Mouse (Mus musculus) regulatory T cell (primary cell): ENCODE measurements around the gene Ppm1m.

ENCODE experiments used
- in situ Hi-C: fragments of 300-600 bp; cut with MboI, MseI; formaldehyde crosslinking; loops from one replicate; pipeline ENCODE4 v1.15.1; 2025; ENCODE audit warnings: high pct_unique_total_duplicates

Ppm1m gene

DNA sequence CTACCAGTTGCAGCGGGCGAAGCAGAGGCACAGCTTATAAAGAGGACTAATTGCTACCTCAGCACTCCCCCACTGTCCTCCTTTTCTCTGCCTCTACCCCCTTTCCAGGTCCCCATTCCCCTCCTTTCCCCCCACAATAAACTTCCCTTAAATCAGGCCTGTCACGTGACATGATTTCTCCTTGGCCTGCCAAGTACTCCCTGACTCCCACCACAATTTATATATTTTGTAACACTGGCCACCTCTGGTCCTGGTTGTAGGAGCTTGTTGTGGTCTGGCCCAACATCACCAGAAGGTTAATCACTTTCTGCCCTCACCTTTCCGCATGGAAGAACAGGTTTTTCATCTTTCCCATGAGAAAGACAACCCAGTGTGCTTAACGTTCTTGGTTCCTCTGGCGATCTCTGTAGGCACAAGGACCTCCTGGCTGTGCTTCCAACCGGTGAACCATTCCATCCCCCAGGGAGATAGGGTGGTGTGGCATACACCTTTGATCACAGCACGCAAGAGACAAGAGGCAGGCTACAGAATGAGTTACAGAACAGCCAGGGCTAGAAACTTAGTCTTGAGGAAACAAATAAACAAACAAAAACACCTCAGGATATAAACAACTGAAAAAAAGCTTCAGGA, 21.5 kb upstream of the Ppm1m start:
- in situ Hi-C loops, result no loop called here

- in situ Hi-C loops, result loop anchor here (10.0 kb wide), 1 partner anchor 58 kb away; no protein-coding TSS in a partner anchor
Measured at GRCm38 (mm10) chr9:106216971-106217370, 17.4 kb upstream of the Ppm1m start.

DNA sequence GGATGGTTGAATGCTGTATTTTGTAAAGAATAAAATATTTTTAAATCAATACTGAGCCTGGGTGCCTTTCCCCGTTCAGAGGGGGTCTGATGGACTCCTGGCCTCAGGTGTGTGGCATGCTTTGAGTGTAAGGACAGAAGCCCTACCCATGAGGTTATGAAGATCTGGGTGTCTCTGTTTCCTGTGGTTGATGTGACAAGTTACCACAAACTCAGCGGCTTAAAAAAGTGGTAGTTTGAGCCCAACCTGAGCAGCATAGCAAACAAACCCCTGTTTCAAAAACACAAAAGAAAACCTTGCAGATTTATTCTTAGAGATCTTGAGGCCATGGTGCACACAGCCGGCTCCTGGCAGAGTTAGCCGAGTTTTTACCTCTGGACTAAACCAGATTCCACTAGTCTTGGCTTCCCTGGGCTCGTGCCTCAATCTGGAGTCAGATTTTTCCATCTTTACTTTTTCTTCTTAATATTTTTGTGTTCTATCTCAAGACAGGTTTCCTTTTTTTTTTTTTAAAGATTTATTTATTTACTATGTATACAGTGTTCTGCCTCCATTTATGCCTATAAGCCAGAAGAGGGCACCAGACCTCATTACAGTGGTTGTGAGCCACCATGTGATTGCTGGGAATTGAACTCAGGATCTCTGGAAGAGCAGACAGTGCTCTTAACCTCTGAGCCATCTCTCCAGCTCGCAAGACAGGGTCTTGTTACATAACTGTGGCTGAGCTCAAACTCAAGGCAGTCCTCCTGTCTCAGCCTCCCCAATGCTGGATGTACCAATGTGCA, 16.0 kb upstream of the Ppm1m start:
- in situ Hi-C loops, result loop anchor here (10.0 kb wide), 1 partner anchor 59 kb away; no protein-coding TSS in a partner anchor

- in situ Hi-C loops, result loop anchor here (10.0 kb wide), 1 partner anchor 62 kb away; no protein-coding TSS in a partner anchor
Measured at GRCm38 (mm10) chr9:106212594-106212981, 13.0 kb upstream of the Ppm1m start.

DNA sequence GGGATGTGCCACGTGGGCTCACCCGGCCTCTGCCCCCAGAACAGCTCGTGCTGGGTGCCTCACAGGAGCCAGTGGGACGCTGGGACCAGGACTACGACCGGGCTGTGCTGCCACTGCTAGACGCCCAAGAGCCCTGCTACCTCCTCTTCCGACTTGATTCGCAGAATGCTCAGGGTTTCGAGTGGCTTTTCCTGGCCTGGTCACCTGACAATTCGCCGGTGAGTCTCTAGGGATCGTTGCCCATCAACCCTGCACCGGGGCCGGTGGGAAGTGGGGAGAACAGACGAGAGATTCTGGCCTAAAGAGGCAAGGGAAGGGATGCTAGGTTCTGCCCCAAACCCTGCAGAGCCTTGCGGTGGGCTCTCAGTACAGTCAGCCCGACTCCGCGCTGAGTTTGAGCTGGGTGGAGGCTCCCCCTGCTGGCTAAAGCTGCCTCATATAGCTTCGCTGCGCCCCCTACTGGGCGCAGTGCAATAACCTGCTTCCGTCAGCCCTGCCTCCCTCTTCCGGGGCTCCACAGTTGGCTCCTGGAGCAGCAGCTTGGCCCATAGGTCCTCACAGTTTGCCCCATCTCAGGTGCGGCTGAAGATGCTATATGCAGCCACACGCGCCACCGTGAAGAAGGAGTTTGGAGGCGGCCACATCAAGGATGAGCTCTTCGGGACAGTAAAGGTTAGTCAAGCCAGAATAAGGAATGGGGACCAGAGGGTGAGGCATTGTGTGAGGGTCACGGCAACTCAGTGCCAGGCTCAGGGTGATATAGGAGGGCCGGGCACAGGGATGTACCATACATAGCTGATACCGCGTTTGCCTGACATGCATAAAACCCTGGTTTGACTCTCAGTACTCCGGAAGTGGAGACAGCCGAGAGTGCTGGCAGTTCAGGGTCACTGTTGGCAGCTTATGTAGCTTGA, 12.4 kb upstream of the Ppm1m start:
- in situ Hi-C loops, result loop anchor here (10.0 kb wide), 1 partner anchor 63 kb away; no protein-coding TSS in a partner anchor

- in situ Hi-C loops, result loop anchor here (10.0 kb wide), 1 partner anchor 64 kb away; no protein-coding TSS in a partner anchor
Measured at GRCm38 (mm10) chr9:106210853-106211609, 11.5 kb upstream of the Ppm1m start.

GRCm38 (mm10) chr9:106209954-106210353, 10.4 kb upstream of the Ppm1m start:
- in situ Hi-C loops, result loop anchor here (10.0 kb wide), 1 partner anchor 65 kb away; no protein-coding TSS in a partner anchor

GRCm38 (mm10) chr9:106208181-106208580, 8.6 kb upstream of the Ppm1m start:
- in situ Hi-C loops, result no loop called here

DNA sequence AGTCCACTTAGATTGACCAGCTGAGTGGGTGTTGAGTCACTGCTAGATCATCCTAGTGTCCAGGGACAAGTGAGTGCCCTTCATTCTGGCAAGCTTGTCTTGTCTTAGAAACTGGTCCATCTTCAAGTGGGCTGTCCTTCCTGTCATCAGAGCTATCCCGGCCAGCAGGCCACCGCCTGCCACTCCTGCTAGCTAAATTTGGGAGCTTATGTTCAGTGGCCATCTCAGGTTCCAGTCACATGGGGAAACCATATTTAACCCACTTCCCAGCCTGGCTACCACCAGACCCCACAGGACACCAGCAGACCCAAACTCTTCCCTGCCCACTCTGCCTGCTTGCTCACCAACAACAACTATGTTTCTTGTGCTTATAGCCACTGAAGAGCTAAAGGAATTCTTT, 7.0 kb upstream of the Ppm1m start:
- in situ Hi-C loops, result no loop called here

DNA sequence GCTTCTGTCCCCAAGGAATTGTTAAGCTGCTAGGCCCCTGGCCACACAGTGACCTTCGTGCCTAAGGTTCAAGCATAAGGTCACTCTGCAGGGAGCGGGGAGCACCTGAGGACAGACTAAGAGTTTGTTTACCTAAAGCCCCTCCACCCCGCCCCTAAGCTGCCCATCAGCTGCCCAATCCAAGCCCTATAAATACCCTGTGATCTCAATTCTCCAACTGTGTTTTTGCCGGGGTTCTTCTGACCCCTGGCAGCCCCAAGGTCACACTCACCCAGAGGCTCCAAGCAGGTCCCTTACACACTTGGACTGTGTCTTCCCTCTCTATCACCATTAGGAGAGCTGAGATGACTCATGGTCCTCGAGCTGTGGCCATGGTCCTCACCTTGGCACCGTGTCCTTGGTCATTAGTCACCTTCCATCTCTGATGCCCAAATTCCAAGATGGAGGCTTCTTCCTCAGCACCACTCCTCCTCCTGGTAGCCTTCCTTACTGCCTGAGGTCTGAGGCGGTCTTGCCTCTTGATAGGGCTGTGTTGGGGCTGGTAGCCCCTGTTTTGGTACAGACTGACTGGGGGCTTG, 6.3 kb upstream of the Ppm1m start:
- in situ Hi-C loops, result no loop called here

DNA sequence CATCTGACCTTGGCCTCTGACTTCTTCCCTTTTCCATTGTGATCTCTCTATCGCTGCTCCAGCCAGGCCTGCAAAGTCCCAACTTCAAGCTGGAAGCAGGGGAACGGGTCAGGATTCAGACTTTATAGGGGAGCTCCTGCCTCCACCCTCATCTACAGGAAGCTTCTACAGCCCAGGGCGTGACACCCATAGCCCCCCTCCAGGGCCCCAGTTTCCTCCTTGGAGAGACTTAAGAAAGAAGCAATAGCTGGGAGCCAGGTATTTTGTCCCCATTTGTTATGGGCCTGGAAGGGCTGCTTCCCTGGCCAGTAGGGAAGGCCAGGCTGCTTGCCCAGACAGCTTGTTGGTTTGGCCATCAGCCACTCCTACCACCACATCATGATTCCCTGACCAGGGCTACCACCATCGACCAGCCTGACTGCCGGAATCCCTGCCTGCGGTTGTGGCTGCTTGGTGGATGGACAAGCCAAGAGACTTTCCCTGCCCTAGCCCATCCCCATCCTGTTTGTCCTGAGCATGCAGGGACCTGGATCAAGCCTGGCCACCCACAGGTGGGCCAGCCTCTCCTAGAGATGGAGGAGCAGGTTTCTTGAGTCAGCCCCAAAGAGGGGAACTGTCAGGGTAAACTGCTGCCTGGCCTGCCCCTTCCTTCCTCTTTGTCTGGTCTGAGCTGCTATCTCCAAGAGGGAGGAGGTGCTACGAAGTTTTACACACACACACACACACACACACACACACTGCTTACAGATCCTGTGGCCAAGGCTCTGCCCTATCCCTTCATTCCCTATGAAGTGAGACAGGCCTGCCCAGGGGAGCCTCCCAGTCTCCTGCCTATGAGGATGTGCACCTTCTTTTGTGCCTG, 4.7 kb upstream of the Ppm1m start:
- in situ Hi-C loops, result no loop called here

GRCm38 (mm10) chr9:106202819-106203636, 3.5 kb upstream of the Ppm1m start, which contains the start of gene Twf2:
TSS of gene Twf2 (plus strand) at chr9:106203108.
- in situ Hi-C loops, result no loop called here

- in situ Hi-C loops, result no loop called here
Measured at GRCm38 (mm10) chr9:106201895-106202294, 2.3 kb upstream of the Ppm1m start.

- in situ Hi-C loops, result loop anchor here (10.0 kb wide), 1 partner anchor 686 kb away; the partner anchor contains the start of gene Rbm15b
Measured at GRCm38 (mm10) chr9:106198962-106199458, 536 bp downstream of the Ppm1m start.

DNA sequence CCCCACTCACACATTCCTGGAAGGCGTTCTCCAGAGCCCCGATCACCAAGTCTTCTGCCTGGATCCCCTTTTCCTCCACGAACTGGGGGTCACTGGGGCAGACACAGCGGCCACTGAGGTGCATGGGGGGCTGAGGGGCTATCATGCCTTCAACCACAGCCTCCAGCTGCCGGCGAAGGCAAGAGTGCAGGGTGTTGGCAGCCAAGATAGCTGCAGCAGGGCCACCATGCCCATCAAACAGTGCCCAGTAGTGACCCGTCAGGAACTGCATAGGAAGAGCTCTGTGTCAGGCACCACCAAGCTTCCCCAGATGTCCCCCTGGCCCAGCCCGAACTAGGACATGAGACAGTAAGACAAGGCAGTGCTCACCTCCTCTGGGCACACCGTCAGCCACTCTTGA, 1.8 kb downstream of the Ppm1m start:
- in situ Hi-C loops, result loop anchor here (10.0 kb wide), 1 partner anchor 687 kb away; the partner anchor contains the start of gene Rbm15b

- in situ Hi-C loops, result loop anchor here (10.0 kb wide), 1 partner anchor 688 kb away; the partner anchor contains the start of gene Rbm15b
Measured at GRCm38 (mm10) chr9:106197081-106197713, 2.3 kb downstream of the Ppm1m start.

DNA sequence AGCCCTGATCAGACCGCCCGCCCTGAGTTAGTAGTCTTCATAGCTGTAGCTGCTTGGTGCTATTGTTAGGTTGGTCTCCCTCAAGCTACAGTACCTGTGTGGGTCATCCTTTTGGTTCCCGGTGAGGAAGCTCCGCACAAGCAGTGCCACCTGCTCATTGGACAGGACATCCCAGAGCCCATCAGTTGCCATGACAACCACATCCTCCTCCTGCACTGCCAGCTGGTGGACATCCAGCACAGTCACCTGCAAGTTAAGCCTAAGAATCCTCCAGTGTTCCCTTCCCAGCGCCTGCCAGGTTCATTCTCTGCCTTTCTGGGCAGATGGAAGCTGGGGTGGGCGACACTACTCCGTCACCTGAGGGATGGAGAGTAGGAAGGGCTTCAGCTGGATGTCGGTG, 3.9 kb downstream of the Ppm1m start:
- in situ Hi-C loops, result loop anchor here (10.0 kb wide), 1 partner anchor 689 kb away; the partner anchor contains the start of gene Rbm15b
